Mouse (Mus musculus) v-Abl transformed pro-B cells (cell line): ENCODE data around the gene Vrtn.

Experiments used
- in situ Hi-C, 2 experiments: fragments of 400-800 bp; cut with MboI; formaldehyde crosslinking; loops; one replicate each; pipeline ENCODE4 v1.15.1; 2025; ENCODE audit not compliant: unreplicated experiment in 2 of 2

The Vrtn gene

DNA sequence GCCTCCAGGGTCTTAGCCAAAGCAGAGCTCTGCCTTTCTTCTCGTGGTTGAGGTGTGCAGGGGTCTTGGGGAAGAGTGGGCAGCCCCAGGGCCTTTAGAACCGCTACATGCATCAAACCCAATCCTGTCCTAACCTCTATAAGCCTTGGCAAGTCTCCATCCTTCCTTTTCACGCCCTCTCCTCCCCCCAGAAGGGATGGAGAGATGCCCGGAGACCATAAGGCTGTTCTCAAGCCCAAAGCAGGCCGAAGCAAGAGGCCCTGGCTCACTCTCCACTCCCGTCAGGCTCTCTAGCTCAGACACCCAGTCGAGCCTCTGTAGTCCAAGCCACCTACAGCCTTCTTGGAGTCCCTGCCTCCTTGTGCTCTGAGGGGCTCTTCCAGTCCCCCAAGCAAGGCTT lies 43.8 kb downstream of the Vrtn start:
- in situ Hi-C loops = no loop called here

DNA sequence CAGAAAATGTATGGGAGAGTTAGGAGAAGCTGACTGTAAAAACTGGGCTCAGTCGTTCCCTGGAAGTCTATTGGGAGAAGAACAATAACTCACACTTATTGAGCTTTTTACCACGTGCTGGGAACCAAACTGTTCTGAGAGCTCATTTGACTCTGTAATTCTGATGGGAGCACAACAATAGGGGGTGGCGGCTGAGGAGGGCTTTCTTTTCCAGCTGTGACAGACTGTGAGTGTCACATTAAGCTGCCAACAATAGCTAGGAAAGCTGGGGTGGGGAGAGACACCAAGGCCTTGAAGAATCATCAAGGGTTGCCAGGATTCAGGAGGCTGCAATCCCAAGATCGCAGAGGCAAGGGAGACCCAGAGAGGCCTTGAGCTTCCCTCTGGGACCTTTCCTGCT lies 45.4 kb downstream of the Vrtn start:
- in situ Hi-C loops = no loop called here

DNA sequence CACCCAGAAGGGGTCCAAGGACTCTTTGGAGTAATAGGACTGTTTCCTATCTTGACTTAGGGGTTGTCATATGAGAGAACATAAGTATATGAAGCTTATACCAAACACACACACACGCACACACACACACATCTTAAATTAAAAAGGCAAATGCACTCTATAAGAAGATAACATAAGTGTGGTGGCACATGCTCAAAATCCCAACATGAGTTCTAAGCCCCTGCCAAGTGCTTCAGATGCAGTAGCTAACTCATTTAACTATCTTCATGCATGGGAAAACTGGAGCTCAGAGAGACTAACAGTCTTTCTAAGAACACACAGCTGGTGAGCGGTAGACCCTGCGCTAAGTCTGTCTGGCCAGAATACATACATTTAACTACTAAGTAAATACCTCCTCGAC lies 46.7 kb downstream of the Vrtn start:
- in situ Hi-C loops = no loop called here

DNA sequence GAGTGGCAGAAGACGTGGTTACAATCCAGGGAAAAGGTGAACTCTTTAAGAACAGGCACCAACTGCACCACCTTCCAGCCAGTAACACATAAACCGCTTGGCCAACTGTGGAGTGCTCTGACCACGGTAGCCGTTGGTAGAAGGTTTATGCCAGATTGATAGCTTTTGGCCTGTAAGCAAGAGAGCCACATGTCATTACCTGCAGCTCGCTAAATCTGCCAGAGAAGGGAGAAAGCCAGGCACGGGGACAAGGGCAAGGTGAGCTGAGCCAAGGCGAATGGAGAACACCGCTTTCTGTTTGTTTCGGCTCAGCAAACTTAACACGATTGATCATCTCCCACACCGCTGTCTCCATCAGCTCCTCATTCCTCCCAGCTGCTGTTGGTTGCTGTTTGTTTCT lies 48.2 kb downstream of the Vrtn start:
- in situ Hi-C loops = no loop called here

DNA sequence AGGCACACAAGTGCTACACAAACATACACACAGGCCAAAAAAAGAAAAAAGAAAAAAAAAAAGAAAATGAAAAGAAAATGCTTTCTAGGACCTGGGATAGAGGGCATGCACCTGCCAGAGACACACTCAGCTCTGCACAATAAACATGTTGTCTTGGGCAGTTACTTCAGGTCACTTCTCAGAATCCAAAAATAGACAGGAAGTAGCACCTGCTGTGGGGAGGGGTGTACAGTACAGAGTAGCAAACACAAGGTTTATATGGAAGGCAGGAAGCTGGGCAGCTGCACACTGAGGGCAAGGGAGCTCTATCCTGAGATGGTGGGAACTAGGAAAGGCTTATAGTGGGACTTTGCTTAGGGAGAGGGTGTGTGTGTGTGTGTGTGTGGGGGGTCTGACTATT lies 50.5 kb downstream of the Vrtn start:
- in situ Hi-C loops = no loop called here

DNA sequence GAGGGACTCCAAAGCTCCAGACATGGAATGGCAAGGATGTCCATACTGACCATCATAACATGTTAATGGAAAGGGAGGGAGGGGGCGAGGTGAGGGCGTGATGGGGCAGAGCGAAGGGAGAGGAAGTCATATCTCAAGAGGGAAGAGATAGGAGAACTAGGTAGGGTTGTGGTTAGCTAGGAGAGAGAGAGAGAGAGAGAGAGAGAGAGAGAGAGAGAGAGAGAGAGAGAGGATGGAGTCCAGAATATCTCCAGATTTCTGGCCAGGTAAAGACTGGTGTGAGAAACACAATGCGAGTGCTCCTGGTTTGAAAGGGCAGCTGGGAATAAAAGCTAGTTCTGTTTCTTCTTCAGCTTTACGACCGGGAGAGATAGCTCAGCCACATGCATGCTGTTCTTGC lies 51.3 kb downstream of the Vrtn start:
- in situ Hi-C loops = no loop called here

DNA sequence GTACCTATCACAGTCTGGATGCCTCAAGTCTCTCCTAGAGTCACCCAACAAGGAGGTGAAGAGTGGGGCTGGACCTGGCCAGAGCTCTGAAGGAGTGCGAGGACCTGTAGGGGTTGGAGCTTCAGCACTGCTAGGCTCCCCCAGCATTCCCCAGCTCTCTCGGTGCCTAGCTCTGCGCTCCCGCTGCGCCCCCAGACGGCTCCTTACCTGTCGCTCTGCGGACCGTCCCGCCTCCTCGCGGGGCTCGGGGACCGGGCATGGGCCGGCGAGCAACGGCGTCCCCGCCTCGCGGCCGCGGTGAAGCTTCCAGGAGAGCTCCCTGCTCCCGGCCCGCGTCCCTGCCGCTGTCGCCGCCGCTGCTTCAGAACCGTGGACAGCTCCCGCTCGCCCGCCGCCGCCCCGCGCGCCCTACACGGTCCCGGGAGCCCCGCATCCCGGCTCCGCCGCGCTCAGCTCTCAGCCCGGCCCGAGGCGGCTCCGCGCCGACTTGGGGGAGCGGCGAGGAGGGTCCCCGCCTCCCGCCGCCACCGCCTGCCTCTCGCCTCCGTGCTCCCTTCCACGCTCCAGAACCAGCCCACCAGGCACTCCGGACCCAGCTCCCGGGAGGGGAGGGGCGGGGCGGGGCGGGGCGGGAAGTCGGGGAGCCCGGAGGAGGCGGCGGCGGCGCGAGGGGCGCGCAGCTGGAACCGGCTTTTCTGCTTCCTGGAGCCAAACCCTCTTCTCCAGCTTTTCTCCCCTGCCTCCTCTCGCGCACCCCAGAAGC lies 57.7 kb downstream of the Vrtn start, which contains the start of gene Syndig1l:
TSS of gene Syndig1l (minus strand) at position 513 of the 763 bp plus-strand sequence.
- in situ Hi-C loops = no loop called here
